Mouse (Mus musculus): ENCODE results near the gene Smok2a. TPM values are rescaled to one million over a fixed set of nuclear protein-coding genes. Genes with fewer than 3 reads are reported as not detected.
A peak's percentile ranks its signal among the peaks of the same experiment; 100 is the strongest.
"Not testable (repeated sequence)": the region's sequence is repeated elsewhere in the genome, so short reads cannot be mapped to it uniquely, and the experiment has no call there.

The Smok2a gene
- total RNA-seq, 1 experiment from 2014 or later = not detected

- not testable (repeated sequence) for ATAC-seq (replicated peaks in 1 of 2; ENCODE audit: insufficient read depth in 1 of 2, low FRiP score in 2 of 2, low TSS enrichment in 1 of 2, low read depth in 1 of 2, poor library complexity in 2 of 2, severe bottlenecking in 2 of 2)
These were observed 15.7 kb upstream of the Smok2a start for GRCm38 (mm10) chr17:13205247-13205646.

- ATAC-seq (replicated peaks in 1 of 2; ENCODE audit: insufficient read depth in 1 of 2, low FRiP score in 2 of 2, low TSS enrichment in 1 of 2, low read depth in 1 of 2, poor library complexity in 2 of 2, severe bottlenecking in 2 of 2) = no peak
These were observed 14.5 kb upstream of the Smok2a start for GRCm38 (mm10) chr17:13206491-13206890.

GRCm38 (mm10) chr17:13208460-13208859 lies 12.5 kb upstream of the Smok2a start:
- not testable (repeated sequence) for ATAC-seq (replicated peaks in 1 of 2; ENCODE audit: insufficient read depth in 1 of 2, low FRiP score in 2 of 2, low TSS enrichment in 1 of 2, low read depth in 1 of 2, poor library complexity in 2 of 2, severe bottlenecking in 2 of 2)

- no peak for ATAC-seq (replicated peaks in 1 of 2; ENCODE audit: insufficient read depth in 1 of 2, low FRiP score in 2 of 2, low TSS enrichment in 1 of 2, low read depth in 1 of 2, poor library complexity in 2 of 2, severe bottlenecking in 2 of 2)
These were observed 8.7 kb upstream of the Smok2a start for GRCm38 (mm10) chr17:13212136-13212850.

- ATAC-seq (replicated peaks in 1 of 2; ENCODE audit: insufficient read depth in 1 of 2, low FRiP score in 2 of 2, low TSS enrichment in 1 of 2, low read depth in 1 of 2, poor library complexity in 2 of 2, severe bottlenecking in 2 of 2) = peak; percentile 12 to 16; a peak in 2 of 4 replicates
These were observed 6.8 kb upstream of the Smok2a start for GRCm38 (mm10) chr17:13214169-13214568.

GRCm38 (mm10) chr17:13215595-13215994 lies 5.4 kb upstream of the Smok2a start:
- no peak for ATAC-seq (replicated peaks in 1 of 2; ENCODE audit: insufficient read depth in 1 of 2, low FRiP score in 2 of 2, low TSS enrichment in 1 of 2, low read depth in 1 of 2, poor library complexity in 2 of 2, severe bottlenecking in 2 of 2)

GRCm38 (mm10) chr17:13221921-13222320 lies 933 bp downstream of the Smok2a start:
- ATAC-seq (replicated peaks in 1 of 2; ENCODE audit: insufficient read depth in 1 of 2, low FRiP score in 2 of 2, low TSS enrichment in 1 of 2, low read depth in 1 of 2, poor library complexity in 2 of 2, severe bottlenecking in 2 of 2) = not testable (repeated sequence)

- ATAC-seq (replicated peaks in 1 of 2; ENCODE audit: insufficient read depth in 1 of 2, low FRiP score in 2 of 2, low TSS enrichment in 1 of 2, low read depth in 1 of 2, poor library complexity in 2 of 2, severe bottlenecking in 2 of 2) = not testable (repeated sequence)
These were observed 9.0 kb downstream of the Smok2a start, which contains the start of gene Smok2b for GRCm38 (mm10) chr17:13229957-13230356. Gene Smok2b (plus strand): TSS chr17:13230257.

- ATAC-seq (replicated peaks in 1 of 2; ENCODE audit: insufficient read depth in 1 of 2, low FRiP score in 2 of 2, low TSS enrichment in 1 of 2, low read depth in 1 of 2, poor library complexity in 2 of 2, severe bottlenecking in 2 of 2) = not testable (repeated sequence)
These were observed 18.5 kb downstream of the Smok2a start for GRCm38 (mm10) chr17:13239461-13239860.

GRCm38 (mm10) chr17:13240807-13241727 lies 20.1 kb downstream of the Smok2a start:
- peak; percentile 63 for ATAC-seq (replicated peaks in 1 of 2; ENCODE audit: insufficient read depth in 1 of 2, low FRiP score in 2 of 2, low TSS enrichment in 1 of 2, low read depth in 1 of 2, poor library complexity in 2 of 2, severe bottlenecking in 2 of 2)

GRCm38 (mm10) chr17:13254786-13255185 lies 33.8 kb downstream of the Smok2a start:
- not testable (repeated sequence) for ATAC-seq (replicated peaks in 1 of 2; ENCODE audit: insufficient read depth in 1 of 2, low FRiP score in 2 of 2, low TSS enrichment in 1 of 2, low read depth in 1 of 2, poor library complexity in 2 of 2, severe bottlenecking in 2 of 2)

Other genes with a start within 250 kb of the Smok2a start
- 271 and 460 TPM in 2 replicates for gene Wtap, start 227.0 kb upstream of the Smok2a start, total RNA-seq (2017)
- gene Sod2, start 214.3 kb upstream of the Smok2a start, total RNA-seq (2017) = 54.6 and 73.5 TPM in 2 replicates
- not detected in 2 replicates for gene Gpr31b, start 168.9 kb upstream of the Smok2a start, total RNA-seq (2017)
- not detected in 2 replicates for gene Tcp10b, start 160.1 kb upstream of the Smok2a start, total RNA-seq (2017)
- not detected in 2 replicates for gene Unc93a, start 89.4 kb upstream of the Smok2a start, total RNA-seq (2017)
- gene Smok2b, start 9.1 kb downstream of the Smok2a start, total RNA-seq (2017) = not detected in 2 replicates
- not detected in 2 replicates for gene Tcp10c, start 133.4 kb downstream of the Smok2a start, total RNA-seq (2017)

Measured in hematopoietic stem cell, adult 5-6 weeks (primary cell).